Mouse (Mus musculus): ENCODE measurements around the gene Chd6. TPM values are rescaled to one million over a fixed set of nuclear protein-coding genes. Genes with fewer than 3 reads are reported as not detected.

Chd6 gene
- polyA plus RNA-seq, 1 experiment from 2014 or later: 23.2 TPM

DNA sequence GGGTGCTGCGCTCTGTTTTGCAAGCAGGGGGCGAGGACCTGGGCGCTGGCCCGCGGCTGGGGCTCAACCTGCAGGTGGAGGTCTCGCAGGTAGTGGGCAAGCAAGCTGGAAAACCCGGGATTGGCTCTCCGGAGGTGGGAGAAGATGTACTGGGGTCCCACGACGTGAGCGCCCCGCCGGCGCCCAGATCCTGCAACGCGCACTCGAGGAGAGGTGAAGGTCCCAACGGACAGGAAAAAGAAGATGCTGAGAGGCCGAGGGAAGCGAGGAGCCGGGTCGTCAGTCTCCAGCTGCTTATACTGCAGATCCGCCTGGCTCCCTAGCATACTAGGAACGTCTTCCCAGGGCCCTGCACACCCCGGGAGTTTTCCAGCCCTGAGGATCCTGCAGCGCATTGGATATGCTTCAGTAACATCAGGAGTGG lies 535 bp upstream of the Chd6 start:
- peak; percentile 33 for ATAC-seq
- POLR2A ChIA-PET: no interaction called here
- TF ChIP-seq CTCF (IDR thresholded peaks at IDR 0.05): no peak
- no peak for DNase-seq (ENCODE audit: low read depth, low spot score)
- CTCF ChIA-PET: interaction anchor here (1.3 kb wide), 2 partner anchors 13 to 22 kb away, joined by 3 read pairs; no protein-coding TSS in a partner anchor
- H3K27me3 ChIP-seq: no peaks in the 10 kb centered on the region
- in situ Hi-C loops (cut with MboI; ENCODE audit: low pct_unique_long_range_greater_than_20kb): no loop called here

DNA sequence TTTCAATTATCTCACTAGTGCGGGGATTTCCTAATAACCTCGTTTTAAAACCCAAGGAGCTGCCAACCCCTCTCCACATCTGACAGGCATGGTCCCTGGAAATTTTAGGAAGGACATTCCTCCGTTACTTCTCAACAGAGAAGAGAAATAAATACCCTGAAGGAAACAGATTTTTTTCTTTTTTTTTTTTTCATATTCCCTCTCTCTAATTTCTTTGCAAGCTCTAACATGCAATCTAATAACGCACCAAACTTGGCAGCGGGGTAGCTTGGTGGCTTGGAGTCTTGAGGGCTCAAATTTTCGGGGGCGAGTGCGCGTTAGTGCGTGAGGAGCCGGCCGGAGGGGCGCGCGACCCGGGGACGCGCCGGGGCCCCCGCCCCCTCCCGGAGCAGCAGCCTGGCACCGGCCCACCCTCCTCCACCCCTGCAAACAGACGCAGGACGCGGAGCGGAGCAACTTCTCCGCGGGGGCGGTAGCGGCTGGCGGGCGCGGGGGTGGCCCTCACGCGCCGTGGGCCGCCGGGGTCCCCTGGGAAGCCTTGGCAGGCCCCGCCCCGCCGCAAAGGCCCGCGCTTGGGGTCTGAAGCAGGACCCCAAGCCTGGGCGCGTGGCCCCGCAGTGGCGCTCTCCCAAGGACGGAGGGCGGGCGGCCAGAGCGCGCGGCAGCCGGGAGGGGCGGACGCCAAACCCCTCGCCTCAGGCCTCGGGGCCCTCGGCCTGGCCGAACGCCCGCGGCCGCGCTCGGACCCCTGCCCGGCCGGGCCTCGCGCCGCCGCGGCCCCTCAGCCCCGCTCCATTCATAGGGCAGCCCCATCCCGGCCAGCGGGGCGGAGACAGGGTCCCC lies 569 bp downstream of the Chd6 start:
- POLR2A ChIA-PET: no interaction called here
- ATAC-seq (peak; percentile 29), DNase-seq (ENCODE audit: low read depth, low spot score) (no peak)
- no peak for TF ChIP-seq CTCF (IDR thresholded peaks at IDR 0.05)
- in situ Hi-C loops (cut with MboI; ENCODE audit: low pct_unique_long_range_greater_than_20kb): no loop called here
- CTCF ChIA-PET: interaction anchor here (1.3 kb wide), 2 partner anchors 13 to 21 kb away, joined by 3 read pairs; no protein-coding TSS in a partner anchor
- H3K27me3 ChIP-seq: no peaks in the 10 kb centered on the region

DNA sequence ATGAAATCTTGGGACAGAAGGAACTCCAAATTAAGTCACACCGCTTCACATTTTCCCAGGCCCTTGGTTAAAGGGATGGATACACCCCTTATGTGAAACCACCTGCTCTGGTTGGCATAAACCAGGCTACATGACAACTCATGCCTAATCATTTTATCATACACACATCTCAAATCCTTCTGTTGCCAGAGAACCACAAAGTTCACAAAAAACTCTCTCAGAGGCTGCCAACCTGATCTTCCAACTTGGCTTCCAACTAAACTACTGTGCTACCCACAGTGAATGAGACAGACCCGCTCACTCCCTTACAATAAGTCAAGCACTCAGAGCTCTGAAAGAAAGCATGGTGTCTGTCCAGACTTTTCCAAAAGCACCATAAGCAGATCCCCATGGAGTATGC lies 1.6 kb downstream of the Chd6 start:
- no peaks in the 10 kb centered on the region for H3K27me3 ChIP-seq
- in situ Hi-C loops (cut with MboI; ENCODE audit: low pct_unique_long_range_greater_than_20kb): no loop called here
- ChIA-PET POLR2A (no interaction called here), CTCF (interaction anchor here (1.3 kb wide), 1 partner anchor 12 kb away, joined by 3 read pairs; no protein-coding TSS in a partner anchor)
- TF ChIP-seq CTCF (IDR thresholded peaks at IDR 0.05): no peak
- DNase-seq (ENCODE audit: low read depth, low spot score) (no peak), ATAC-seq (no peak)

DNA sequence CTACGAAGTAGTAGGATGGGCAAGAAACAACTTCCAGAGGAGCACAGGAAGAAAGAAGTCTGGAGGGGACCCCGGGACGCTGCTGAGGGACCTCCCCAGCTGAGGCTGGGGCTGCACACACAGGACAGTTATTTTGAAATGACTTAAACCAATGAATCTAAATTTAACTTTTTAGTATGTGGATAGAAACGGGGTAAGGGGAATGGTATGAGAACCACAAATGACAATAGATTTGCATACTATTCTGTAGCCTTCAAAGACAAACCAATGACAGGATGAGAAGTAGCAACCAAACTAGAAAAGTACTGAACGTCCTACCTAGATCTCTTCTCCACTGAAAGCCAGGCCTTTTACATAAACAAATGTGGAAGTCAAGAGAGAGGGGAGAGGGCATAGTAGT lies 5.1 kb downstream of the Chd6 start:
- DNase-seq (ENCODE audit: low read depth, low spot score) (no peak), ATAC-seq (no peak)
- in situ Hi-C loops (cut with MboI; ENCODE audit: low pct_unique_long_range_greater_than_20kb): no loop called here
- CTCF ChIA-PET: no interaction called here
- TF ChIP-seq CTCF (IDR thresholded peaks at IDR 0.05): no peak
- POLR2A ChIA-PET: no interaction called here
- H3K27me3 ChIP-seq: no peaks in the 10 kb centered on the region

DNA sequence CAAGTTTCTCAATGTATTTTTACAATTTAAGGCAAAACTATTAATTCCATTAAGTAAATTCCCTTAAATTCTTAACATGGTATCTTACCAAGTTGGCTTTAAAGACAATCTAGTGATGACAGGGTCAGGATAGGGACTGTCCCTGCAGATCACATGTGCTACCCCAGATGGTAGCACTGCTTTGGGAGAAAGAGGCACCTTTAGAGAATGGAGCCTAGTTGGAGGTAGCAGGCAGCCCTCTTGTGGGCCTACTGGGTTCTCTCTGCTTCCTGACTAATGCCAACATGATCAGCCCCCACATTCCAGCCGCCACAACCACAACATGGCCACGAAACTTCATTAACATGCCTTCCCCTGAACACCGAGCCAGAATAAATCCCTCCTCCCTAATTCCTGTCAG lies 6.8 kb downstream of the Chd6 start:
- CTCF ChIA-PET: interaction anchor here (1.2 kb wide), 1 partner anchor 11 kb away, joined by 3 read pairs; no protein-coding TSS in a partner anchor
- in situ Hi-C loops (cut with MboI; ENCODE audit: low pct_unique_long_range_greater_than_20kb): no loop called here
- H3K27me3 ChIP-seq: no peaks in the 10 kb centered on the region
- TF ChIP-seq CTCF (IDR thresholded peaks at IDR 0.05): no peak
- ATAC-seq (no peak), DNase-seq (ENCODE audit: low read depth, low spot score) (no peak)
- POLR2A ChIA-PET: interaction anchor here (0.9 kb wide), 1 partner anchor 10 kb away, joined by 4 read pairs; no protein-coding TSS in a partner anchor

DNA sequence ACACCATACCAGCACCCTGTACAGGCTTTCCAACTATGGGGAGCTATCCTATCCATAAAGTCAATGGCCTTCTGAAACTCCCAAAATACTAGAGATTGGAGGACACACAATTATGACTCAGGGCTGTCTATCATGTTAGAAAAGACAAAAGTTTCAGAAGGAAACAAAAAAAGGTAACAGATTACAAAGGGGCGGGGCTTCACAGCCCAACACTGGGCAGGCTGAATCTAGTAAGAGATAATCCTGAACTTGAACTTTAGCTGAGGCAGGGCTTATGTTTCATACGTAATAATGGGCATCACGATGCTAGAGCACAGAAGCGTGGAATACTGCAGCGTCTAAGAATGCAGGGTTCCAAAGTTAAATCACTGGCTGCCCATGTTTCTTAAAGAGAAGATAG lies 11.1 kb downstream of the Chd6 start:
- in situ Hi-C loops (cut with MboI; ENCODE audit: low pct_unique_long_range_greater_than_20kb): no loop called here
- POLR2A ChIA-PET: no interaction called here

DNA sequence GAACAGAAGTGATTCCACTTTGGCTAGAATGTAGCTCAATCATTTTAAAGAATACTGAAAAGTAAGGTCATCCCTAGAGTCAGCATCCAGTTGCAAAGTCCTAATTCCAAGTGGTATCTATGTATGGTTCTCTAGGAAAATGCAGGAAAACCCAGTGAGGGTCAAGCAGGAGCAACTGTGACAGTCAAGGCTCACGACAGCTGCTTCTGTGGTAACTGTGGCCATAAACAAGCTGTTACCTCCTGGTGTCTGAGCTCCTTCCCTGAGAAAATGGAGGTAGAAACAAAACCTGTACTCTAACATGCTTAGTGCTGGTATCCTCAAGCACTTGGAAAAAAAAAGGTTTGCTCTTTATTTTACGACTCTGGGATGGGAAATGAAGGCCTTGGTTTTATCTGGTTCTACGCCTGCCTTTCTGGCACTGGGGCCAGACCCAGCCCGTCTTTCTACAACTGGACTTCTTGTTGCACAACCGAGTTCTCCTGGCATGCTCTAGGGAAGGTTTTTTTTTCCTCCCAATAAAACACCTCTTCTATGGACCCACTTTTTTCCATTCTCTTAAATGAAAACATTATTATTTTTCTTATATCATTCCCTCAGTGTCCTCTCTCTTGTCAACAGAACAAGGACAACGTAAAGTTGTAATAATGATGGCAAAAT lies 18.0 kb downstream of the Chd6 start:
- TF ChIP-seq CTCF (IDR thresholded peaks at IDR 0.05): no peak
- ChIA-PET POLR2A (no interaction called here), CTCF (interaction anchor here (1.0 to 1.1 kb wide), 2 partner anchors 10 to 11 kb away, joined by 3 read pairs; no protein-coding TSS in a partner anchor)
- DNase-seq (ENCODE audit: low read depth, low spot score) (no peak), ATAC-seq (no peak)
- no peaks in the 10 kb centered on the region for H3K27me3 ChIP-seq
- in situ Hi-C loops (cut with MboI; ENCODE audit: low pct_unique_long_range_greater_than_20kb): no loop called here

More for the DNA sequence above, 11.1 kb downstream of the Chd6 start:
- ATAC-seq: no peak
- CTCF ChIA-PET: no interaction called here
- TF ChIP-seq CTCF (IDR thresholded peaks at IDR 0.05): no peak
- no peak for DNase-seq (ENCODE audit: low read depth, low spot score)
- no peaks in the 10 kb centered on the region for H3K27me3 ChIP-seq

DNA sequence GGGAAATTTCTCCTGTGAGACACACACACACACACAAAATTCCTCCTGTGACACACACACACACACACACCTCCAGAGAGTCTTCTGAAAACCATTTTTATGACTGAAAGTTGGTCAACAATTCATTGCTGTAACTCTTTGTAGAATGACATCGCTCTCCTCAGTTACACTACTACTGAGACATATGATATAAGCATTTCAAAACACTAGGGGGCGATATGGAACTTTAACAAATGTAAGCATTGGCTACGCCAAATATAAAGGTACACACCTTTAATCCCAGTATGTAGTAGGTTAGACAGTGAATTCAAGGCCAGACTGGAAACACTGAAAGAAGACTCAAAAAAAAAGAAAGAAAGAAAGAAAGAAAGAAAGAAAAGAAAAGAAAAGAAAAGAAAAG lies 18.7 kb downstream of the Chd6 start:
- in situ Hi-C loops (cut with MboI; ENCODE audit: low pct_unique_long_range_greater_than_20kb): no loop called here
- CTCF ChIA-PET: no interaction called here
- ATAC-seq (no peak), DNase-seq (ENCODE audit: low read depth, low spot score) (no peak)
- peak; percentile 32 for TF ChIP-seq CTCF (IDR thresholded peaks at IDR 0.05)
- H3K27me3 ChIP-seq: no peaks in the 10 kb centered on the region
- POLR2A ChIA-PET: no interaction called here

DNA sequence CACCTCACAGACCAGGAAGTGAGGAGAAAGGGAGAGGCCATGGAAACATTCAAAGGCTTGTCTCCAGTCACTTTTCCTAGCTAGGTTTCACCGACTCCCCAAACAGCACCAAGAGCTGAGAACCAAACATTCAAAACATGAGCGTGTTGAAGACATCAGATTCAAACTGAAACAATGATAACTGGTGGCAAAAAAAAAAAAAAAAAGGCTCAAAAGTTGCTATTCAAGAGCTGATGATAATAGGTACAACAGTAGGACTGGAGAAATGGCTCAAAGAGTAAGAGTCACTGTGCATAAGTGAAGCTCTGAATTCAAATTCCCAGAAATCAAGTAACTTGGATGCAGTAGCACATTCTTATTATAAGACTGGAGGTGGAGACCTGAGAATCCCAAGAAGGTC lies 30.3 kb downstream of the Chd6 start:
- DNase-seq (ENCODE audit: low read depth, low spot score) (no peak), ATAC-seq (no peak)
- in situ Hi-C loops (cut with MboI; ENCODE audit: low pct_unique_long_range_greater_than_20kb): no loop called here
- POLR2A ChIA-PET: interaction anchor here (0.6 kb wide), 1 partner anchor 27 kb away, joined by 3 read pairs; no protein-coding TSS in a partner anchor
- no peaks in the 10 kb centered on the region for H3K27me3 ChIP-seq
- CTCF ChIA-PET: no interaction called here
- TF ChIP-seq CTCF (IDR thresholded peaks at IDR 0.05): no peak

DNA sequence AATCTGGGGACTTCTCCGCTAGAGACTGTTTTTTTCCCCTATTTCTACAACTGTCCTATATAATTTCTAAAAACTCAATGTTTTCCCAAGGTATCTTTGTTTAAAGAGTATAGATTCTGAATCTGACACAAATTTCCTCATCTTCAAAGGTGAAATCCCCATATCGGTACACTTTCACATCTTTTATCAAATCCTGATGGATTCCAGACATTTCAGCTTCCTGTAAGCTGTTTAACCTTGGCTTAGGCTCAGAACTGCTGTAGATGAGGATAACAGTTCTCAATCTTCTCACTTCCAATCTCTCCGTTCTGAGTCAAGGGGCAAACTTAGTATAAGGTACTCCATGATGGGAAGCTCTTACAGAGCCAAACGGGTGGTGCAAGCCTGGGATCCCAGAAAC lies 32.6 kb downstream of the Chd6 start:
- ChIA-PET CTCF (no interaction called here), POLR2A (no interaction called here)
- no peaks in the 10 kb centered on the region for H3K27me3 ChIP-seq
- DNase-seq (ENCODE audit: low read depth, low spot score): no peak
- TF ChIP-seq CTCF (IDR thresholded peaks at IDR 0.05): no peak
- in situ Hi-C loops (cut with MboI; ENCODE audit: low pct_unique_long_range_greater_than_20kb): no loop called here
- no peak for ATAC-seq

DNA sequence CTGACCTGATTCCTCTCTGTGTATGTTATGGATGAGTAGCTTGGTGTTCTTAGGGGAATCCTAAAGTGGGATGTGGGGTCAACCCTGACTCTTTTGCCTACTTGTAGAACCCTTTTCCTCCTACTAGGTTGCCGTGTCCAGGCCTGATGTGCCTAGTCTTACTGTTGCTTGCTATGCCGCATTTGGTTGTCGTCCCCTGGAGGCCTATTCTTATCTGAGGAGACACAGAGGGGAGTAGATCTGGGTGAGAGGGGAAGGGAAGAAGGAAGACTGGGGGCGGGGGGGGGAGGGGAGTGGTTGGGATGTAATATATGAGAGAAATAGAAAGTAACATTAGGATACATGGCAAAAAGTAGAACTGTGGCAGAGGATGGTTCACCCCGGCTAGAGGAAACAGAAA lies 33.3 kb downstream of the Chd6 start:
- in situ Hi-C loops (cut with MboI; ENCODE audit: low pct_unique_long_range_greater_than_20kb): no loop called here
- no peak for DNase-seq (ENCODE audit: low read depth, low spot score)
- POLR2A ChIA-PET: no interaction called here
- CTCF ChIA-PET: interaction anchor here (1.1 kb wide), 1 partner anchor 17 kb away, joined by 3 read pairs; no protein-coding TSS in a partner anchor
- ATAC-seq: no peak
- H3K27me3 ChIP-seq: no peaks in the 10 kb centered on the region
- no peak for TF ChIP-seq CTCF (IDR thresholded peaks at IDR 0.05)

All from Patski (cell line).